Comparison of ENCODE assay signal across 35 mouse cellular contexts in genomic region chr17:42169391-42170018, GRCm38 (mm10).
"Had no signal": no experiment of that assay in that cellular context is flagged by ENCODE, and none has a peak within 500 bp of the region (broad histone marks: within the 10 kb centered on the region; RNA-seq: fewer than 3 reads in every experiment).

No protein-coding gene starts in this region.

- H3K9me3 ChIP-seq: heart, embryonic 10.5 days; heart, embryonic 12.5 days; heart, embryonic 13.5 days; heart, embryonic 15.5 days; hindbrain, embryonic 10.5 days; hindbrain, embryonic 12.5 days; hindbrain, embryonic 13.5 days; hindbrain, embryonic 15.5 days; intestine, embryonic 15.5 days; kidney, embryonic 15.5 days had no signal

- DNase-seq: heart, postnatal 10 days; heart, postnatal 14 days; heart, postnatal 36 days; heart, postnatal 4 days; kidney, adult 11 months; kidney, adult 18-20 months; kidney, adult 2 months; kidney, adult 8-10 months; kidney, adult 9 months; kidney, postnatal 10 days; kidney, postnatal 14 days; kidney, postnatal 25 days; kidney, postnatal 36 days; kidney, postnatal 4 days; layer of hippocampus, adult 9-11 months; layer of hippocampus, postnatal 36 days had no signal

- H3K36me3 ChIP-seq: heart, embryonic 10.5 days; heart, embryonic 12.5 days; heart, embryonic 13.5 days; heart, embryonic 15.5 days; hindbrain, embryonic 10.5 days; hindbrain, embryonic 12.5 days; hindbrain, embryonic 13.5 days; hindbrain, embryonic 15.5 days; intestine, embryonic 15.5 days; kidney, embryonic 15.5 days had no signal

- ATAC-seq: hindbrain, embryonic 16.5 days; hindbrain, postnatal 0 days; inflammation-experienced regulatory T-cells, adult 6 months; intestine, embryonic 15.5 days; intestine, embryonic 16.5 days; intestine, postnatal 0 days had no signal

- H3K4me2 ChIP-seq: heart, embryonic 11.5 days; heart, embryonic 12.5 days; heart, embryonic 13.5 days; heart, embryonic 15.5 days; hindbrain, embryonic 12.5 days; hindbrain, embryonic 13.5 days; hindbrain, embryonic 14.5 days; hindbrain, embryonic 15.5 days; intestine, embryonic 15.5 days; kidney, embryonic 15.5 days had no signal

- H3K4me1 ChIP-seq: heart, embryonic 10.5 days; heart, embryonic 12.5 days; heart, embryonic 13.5 days; heart, embryonic 15.5 days; hindbrain, embryonic 10.5 days; hindbrain, embryonic 12.5 days; hindbrain, embryonic 13.5 days; hindbrain, embryonic 15.5 days; intestine, embryonic 15.5 days; kidney, embryonic 15.5 days had no signal

- H3K4me3 ChIP-seq: heart, embryonic 10.5 days; heart, embryonic 12.5 days; heart, embryonic 13.5 days; heart, embryonic 15.5 days; hindbrain, embryonic 10.5 days; hindbrain, embryonic 12.5 days; hindbrain, embryonic 13.5 days; hindbrain, embryonic 15.5 days; intestine, embryonic 15.5 days; kidney, embryonic 15.5 days; layer of hippocampus, adult 2 months had no signal

- H3K27ac ChIP-seq: heart, embryonic 10.5 days; heart, embryonic 13.5 days; heart, embryonic 15.5 days; hindbrain, embryonic 10.5 days; hindbrain, embryonic 12.5 days; hindbrain, embryonic 13.5 days; hindbrain, embryonic 14.5 days; hindbrain, embryonic 15.5 days; hindbrain, postnatal 0 days; intestine, embryonic 15.5 days; kidney, embryonic 15.5 days; kidney, postnatal 0 days; layer of hippocampus, adult 2 months had no signal

- H3K9ac ChIP-seq: heart, embryonic 12.5 days; heart, embryonic 13.5 days; heart, embryonic 15.5 days; hindbrain, embryonic 12.5 days; hindbrain, embryonic 13.5 days; hindbrain, embryonic 14.5 days; hindbrain, embryonic 15.5 days; intestine, embryonic 15.5 days; kidney, embryonic 15.5 days had no signal

- H3K27me3 ChIP-seq: heart, embryonic 12.5 days; heart, embryonic 13.5 days; heart, embryonic 15.5 days; hindbrain, embryonic 12.5 days; hindbrain, embryonic 13.5 days; hindbrain, embryonic 15.5 days; intestine, embryonic 15.5 days; kidney, embryonic 15.5 days had no signal
